Mouse (Mus musculus) forebrain, embryonic 13.5 days (tissue): ENCODE results near the gene Krt19. TPM values are rescaled to one million over a fixed set of nuclear protein-coding genes. Genes with fewer than 3 reads are reported as not detected.

Experiments
- ATAC-seq: fragments of 200-750 bp; cut with Nextera tagmentation; 2 replicates; pipeline ENCODE4 v1.8.0; 2017
- H3K27ac ChIP-seq: fragments of 300-500 bp; sonication (generic); 2 replicates; pipeline ENCODE4 v1.5.1; 2015; ENCODE audit warnings: inconsistent platforms, mild to moderate bottlenecking, moderate library complexity
- H3K27me3 ChIP-seq: fragments of 300-500 bp; sonication (generic); 2 replicates; pipeline ENCODE4 v1.6.1; 2015; ENCODE audit warnings: mild to moderate bottlenecking, inconsistent platforms
- H3K36me3 ChIP-seq: fragments of 300-500 bp; sonication (generic); 2 replicates; pipeline ENCODE4 v1.6.1; 2015; ENCODE audit warnings: mild to moderate bottlenecking, inconsistent platforms; ENCODE audit not compliant: poor library complexity, severe bottlenecking
- H3K4me1 ChIP-seq: fragments of 300-500 bp; sonication (generic); 2 replicates; pipeline ENCODE4 v1.6.1; 2015; ENCODE audit warnings: inconsistent platforms
- H3K4me2 ChIP-seq: fragments of 300-500 bp; sonication (generic); 2 replicates; pipeline ENCODE4 v1.6.1; 2015; ENCODE audit warnings: inconsistent platforms, mild to moderate bottlenecking, moderate library complexity
- H3K4me3 ChIP-seq: fragments of 300-500 bp; sonication (generic); 2 replicates; pipeline ENCODE4 v1.5.1; 2015; ENCODE audit warnings: mild to moderate bottlenecking, inconsistent platforms
- H3K9ac ChIP-seq: fragments of 300-500 bp; sonication (generic); 2 replicates; pipeline ENCODE4 v1.6.1; 2015; ENCODE audit warnings: mild to moderate bottlenecking, inconsistent platforms
- H3K9me3 ChIP-seq: fragments of 300-500 bp; sonication (generic); replicated peaks from 2 replicates; pipeline ENCODE4 v1.6.1; 2016; ENCODE audit warnings: inconsistent platforms
- WGBS: fragments of 180-500 bp; shearing (Covaris S2); methylation state at CpG from one replicate; pipeline ENCODE4 v1.1.7; 2015; 5-methylcytosine and 5-hydroxymethylcytosine counted together
- polyA plus RNA-seq: library from polyadenylated mRNA; unstranded; fragments of >200 nt; fragmentation: Nextera tagmentation; extraction: Ambion mirVana; gene quantifications from 2 replicates; pipeline ENCODE4 v1.2.1, GENCODE M21; 2015

Gene Krt19
- polyA plus RNA-seq, 1 experiment from 2014 or later, result 0.49 TPM

- Histone ChIP-seq H3K36me3 (no peaks in the 10 kb centered on the region), H3K9ac (no peak overlapping the region), H3K27ac (no peak overlapping the region), H3K4me3 (no peak overlapping the region), H3K27me3 (no peaks in the 10 kb centered on the region), H3K9me3 (no peaks in the 10 kb centered on the region), H3K4me1 (no peaks in the 10 kb centered on the region), H3K4me2 (no peak overlapping the region)
- no peak for ATAC-seq
- WGBS, result 85% methylated on average over 3 of the region's 3 CpGs
Observed at GRCm38 (mm10) chr11:100157331-100157730, 8.9 kb upstream of the Krt19 start.

- H3K9me3 ChIP-seq, result no peaks in the 10 kb centered on the region
Observed at GRCm38 (mm10) chr11:100155497-100156255, 7.2 kb upstream of the Krt19 start.

GRCm38 (mm10) chr11:100147566-100148353 is 705 bp downstream of the Krt19 start:
- Histone ChIP-seq H3K4me2 (no peak overlapping the region), H3K27ac (no peak overlapping the region), H3K27me3 (peaks cover 39% of the 10 kb centered on the region), H3K9ac (no peak overlapping the region), H3K9me3 (no peaks in the 10 kb centered on the region), H3K4me1 (0 out of 2 replicates have a peak, but pooled peaks cover 10% of the 10 kb centered on the region), H3K4me3 (no peak overlapping the region), H3K36me3 (no peaks in the 10 kb centered on the region)
- no peak for ATAC-seq
- 77% methylated on average over 5 of the region's 5 CpGs for WGBS

More at GRCm38 (mm10) chr11:100155497-100156255, 7.2 kb upstream of the Krt19 start:
- no peak overlapping the region for H3K27ac ChIP-seq
- no peaks in the 10 kb centered on the region for H3K27me3 ChIP-seq
- H3K4me3 ChIP-seq, result no peak overlapping the region
- H3K4me2 ChIP-seq, result no peak overlapping the region
- no peak for ATAC-seq
- 76% methylated on average over 8 of the region's 8 CpGs for WGBS
- no peaks in the 10 kb centered on the region for H3K36me3 ChIP-seq
- no peak overlapping the region for H3K9ac ChIP-seq
- no peaks in the 10 kb centered on the region for H3K4me1 ChIP-seq

GRCm38 (mm10) chr11:100145858-100146560 is 2.5 kb downstream of the Krt19 start:
- H3K4me3 ChIP-seq, result peak overlapping the region; percentile 20

DNA sequence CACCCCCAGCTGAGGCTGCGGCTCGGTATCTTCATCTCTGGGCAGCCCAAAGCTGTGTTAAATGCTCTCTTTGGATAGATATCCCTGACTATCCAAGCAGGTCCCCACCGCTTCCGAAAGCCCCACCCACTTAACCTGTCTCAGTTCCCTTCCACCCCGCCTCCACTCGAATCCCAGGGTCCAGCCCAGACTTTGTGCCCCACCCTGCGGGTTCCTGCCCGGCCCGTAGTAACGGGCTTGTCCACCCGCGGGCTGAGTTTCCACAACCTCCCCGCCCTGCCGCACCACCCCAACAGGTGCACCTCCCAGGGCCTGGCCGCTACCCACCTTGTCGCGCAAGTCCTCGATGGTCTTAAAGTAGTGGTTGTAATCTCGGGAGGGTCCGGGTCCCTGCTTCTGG is 3.4 kb downstream of the Krt19 start:
- peak overlapping the region; percentile 50 for H3K4me2 ChIP-seq
- H3K27me3 ChIP-seq, result peaks cover 39% of the 10 kb centered on the region
- peak overlapping the region; percentile 20 for H3K4me3 ChIP-seq
- no peaks in the 10 kb centered on the region for H3K9me3 ChIP-seq
- H3K9ac ChIP-seq, result no peak overlapping the region
- no peaks in the 10 kb centered on the region for H3K36me3 ChIP-seq
- H3K4me1 ChIP-seq, result 0 out of 2 replicates have a peak, but pooled peaks cover 10% of the 10 kb centered on the region
- ATAC-seq, result no peak
- WGBS, result 3% methylated on average over 20 of the region's 20 CpGs
- H3K27ac ChIP-seq, result no peak overlapping the region

More at GRCm38 (mm10) chr11:100145858-100146560, 2.5 kb downstream of the Krt19 start:
- peaks cover 39% of the 10 kb centered on the region for H3K27me3 ChIP-seq
- H3K9me3 ChIP-seq, result no peaks in the 10 kb centered on the region
- H3K27ac ChIP-seq, result no peak overlapping the region
- ATAC-seq, result no peak
- H3K4me2 ChIP-seq, result peak overlapping the region; percentile 50
- 5% methylated on average over 13 of the region's 13 CpGs for WGBS
- H3K4me1 ChIP-seq, result 0 out of 2 replicates have a peak, but pooled peaks cover 10% of the 10 kb centered on the region
- H3K9ac ChIP-seq, result peak overlapping the region; percentile 12; the same call in 1 of the 2 replicates
- H3K36me3 ChIP-seq, result no peaks in the 10 kb centered on the region

DNA sequence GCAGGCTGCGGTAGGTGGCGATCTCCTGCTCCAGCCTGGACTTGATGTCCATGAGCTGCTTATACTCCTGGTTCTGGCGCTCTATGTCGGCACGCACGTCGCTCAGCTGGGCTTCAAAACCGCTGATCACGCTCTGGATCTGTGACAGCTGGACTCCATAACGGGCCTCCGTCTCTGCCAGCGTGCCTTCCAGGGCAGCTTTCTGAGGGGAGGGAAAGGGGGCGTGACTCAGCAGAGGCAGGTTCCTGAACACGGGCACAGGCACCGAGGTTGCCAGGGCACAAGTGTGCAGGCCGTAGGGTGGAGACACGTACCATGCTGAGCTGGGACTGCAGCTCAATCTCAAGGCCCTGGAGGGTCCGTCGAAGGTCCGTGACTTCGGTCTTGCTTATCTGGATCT is 7.5 kb downstream of the Krt19 start:
- ATAC-seq, result no peak
- no peak overlapping the region for H3K27ac ChIP-seq
- no peak overlapping the region for H3K4me3 ChIP-seq
- peaks cover 23% of the 10 kb centered on the region for H3K27me3 ChIP-seq
- H3K9ac ChIP-seq, result no peak overlapping the region
- no peak overlapping the region for H3K4me2 ChIP-seq
- whole genome bisulfite sequencing, result 88% methylated on average over 21 of the region's 21 CpGs
- peaks cover 32% of the 10 kb centered on the region for H3K4me1 ChIP-seq
- no peaks in the 10 kb centered on the region for H3K9me3 ChIP-seq
- no peaks in the 10 kb centered on the region for H3K36me3 ChIP-seq

DNA sequence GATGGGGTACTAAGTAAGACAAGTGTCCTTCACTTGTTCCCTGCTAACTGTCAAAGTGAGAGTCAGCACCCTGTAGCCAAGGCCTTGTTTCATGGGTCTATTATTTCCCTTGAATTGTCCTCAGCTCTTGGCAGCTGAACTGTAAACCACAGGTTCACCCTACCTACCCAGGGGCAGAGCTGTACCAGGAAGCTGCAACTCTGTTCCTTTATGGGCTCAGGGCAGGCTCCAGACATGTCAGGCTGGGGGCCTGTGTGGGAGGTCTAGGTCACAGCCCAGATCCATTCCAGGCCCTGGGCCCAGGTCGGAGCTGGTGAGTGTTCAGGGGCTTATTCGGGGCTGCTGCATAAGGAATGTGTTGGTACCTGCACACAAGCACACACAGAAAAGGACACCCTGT is 9.1 kb downstream of the Krt19 start:
- no peak overlapping the region for H3K4me2 ChIP-seq
- no peak for ATAC-seq
- H3K27ac ChIP-seq, result no peak overlapping the region
- peaks cover 22% of the 10 kb centered on the region for H3K4me1 ChIP-seq
- no peak overlapping the region for H3K4me3 ChIP-seq
- no peak overlapping the region for H3K9ac ChIP-seq
- 70% methylated on average over 2 of the region's 2 CpGs for WGBS
- H3K27me3 ChIP-seq, result peaks cover 7% of the 10 kb centered on the region
- H3K9me3 ChIP-seq, result no peaks in the 10 kb centered on the region
- H3K36me3 ChIP-seq, result no peaks in the 10 kb centered on the region

- WGBS, result 48% methylated on average over 7 of the region's 7 CpGs
- Histone ChIP-seq H3K4me2 (no peak overlapping the region), H3K4me3 (no peak overlapping the region), H3K9ac (no peak overlapping the region), H3K27ac (no peak overlapping the region), H3K9me3 (no peaks in the 10 kb centered on the region), H3K4me1 (peaks cover 22% of the 10 kb centered on the region), H3K36me3 (no peaks in the 10 kb centered on the region), H3K27me3 (peaks cover 2% of the 10 kb centered on the region)
- ATAC-seq, result no peak
Observed at GRCm38 (mm10) chr11:100138809-100139208, 9.7 kb downstream of the Krt19 start.

DNA sequence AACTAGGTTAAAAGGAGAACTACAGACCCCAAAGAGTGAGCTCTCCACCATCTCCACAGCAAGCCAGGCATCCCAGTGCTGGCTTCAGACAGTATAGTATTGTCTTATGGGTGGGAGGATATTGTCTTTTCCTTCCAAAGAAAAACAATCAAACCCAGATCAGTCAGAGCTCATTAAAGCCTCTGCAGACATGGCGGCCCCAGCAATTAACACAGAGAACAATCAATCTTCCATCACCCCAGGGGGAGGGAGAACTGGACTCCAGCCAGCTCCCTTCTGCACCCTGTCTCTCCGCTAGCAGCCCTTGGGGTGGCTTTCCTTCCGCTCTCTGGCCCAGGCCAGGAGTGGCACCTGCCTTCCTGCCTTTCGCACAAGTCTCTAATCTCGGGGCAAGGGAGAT is 10.8 kb downstream of the Krt19 start:
- Histone ChIP-seq H3K9me3 (no peaks in the 10 kb centered on the region), H3K4me1 (peaks cover 22% of the 10 kb centered on the region), H3K27ac (no peak overlapping the region), H3K36me3 (no peaks in the 10 kb centered on the region), H3K4me3 (no peak overlapping the region), H3K9ac (no peak overlapping the region), H3K27me3 (no peaks in the 10 kb centered on the region), H3K4me2 (no peak overlapping the region)
- no peak; the same call in 1 of the 2 replicates for ATAC-seq
- WGBS, result 27% methylated on average over 5 of the region's 5 CpGs

GRCm38 (mm10) chr11:100136559-100136958 is 11.9 kb downstream of the Krt19 start:
- no peak for ATAC-seq
- H3K27me3 ChIP-seq, result no peaks in the 10 kb centered on the region
- H3K4me1 ChIP-seq, result peaks cover 22% of the 10 kb centered on the region
- H3K27ac ChIP-seq, result no peak overlapping the region
- H3K9me3 ChIP-seq, result no peaks in the 10 kb centered on the region
- no peaks in the 10 kb centered on the region for H3K36me3 ChIP-seq
- WGBS, result 48% methylated on average over 5 of the region's 5 CpGs
- no peak overlapping the region for H3K9ac ChIP-seq
- H3K4me3 ChIP-seq, result no peak overlapping the region
- H3K4me2 ChIP-seq, result no peak overlapping the region

DNA sequence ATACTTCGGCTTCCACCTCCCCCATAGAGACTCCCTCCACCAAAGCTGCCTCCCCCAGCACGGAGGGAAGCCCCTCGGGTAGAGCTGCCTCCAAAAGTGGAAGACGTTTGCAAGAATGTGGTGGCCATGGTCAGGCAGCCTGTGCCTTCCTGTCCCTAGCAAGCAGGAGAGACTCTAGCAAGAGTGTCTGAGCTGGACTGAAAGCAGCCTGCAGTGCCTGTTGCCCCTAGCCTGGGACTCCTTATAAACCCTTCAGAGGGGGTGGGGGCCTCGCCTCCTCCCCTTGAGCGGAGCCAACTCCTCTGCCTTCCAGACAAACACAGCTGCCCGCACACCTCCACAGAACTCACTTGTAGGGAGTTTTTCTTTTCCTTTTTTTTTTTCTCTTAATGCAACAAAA is 12.7 kb downstream of the Krt19 start, which contains the start of gene Krt15:
Gene Krt15 (minus strand): TSS at position 198 of the 400 bp plus-strand sequence.
- H3K36me3 ChIP-seq, result no peaks in the 10 kb centered on the region
- H3K4me1 ChIP-seq, result peaks cover 22% of the 10 kb centered on the region
- H3K4me2 ChIP-seq, result no peak within 1 kb of the TSS
- WGBS, result 76% methylated on average over 7 of the region's 7 CpGs
- no peaks in the 10 kb centered on the region for H3K9me3 ChIP-seq
- H3K27me3 ChIP-seq, result no peaks in the 10 kb centered on the region
- no peak for ATAC-seq
- H3K27ac ChIP-seq, result no peak within 1 kb of the TSS
- H3K9ac ChIP-seq, result no peak within 1 kb of the TSS
- H3K4me3 ChIP-seq, result no peak within 1 kb of the TSS

DNA sequence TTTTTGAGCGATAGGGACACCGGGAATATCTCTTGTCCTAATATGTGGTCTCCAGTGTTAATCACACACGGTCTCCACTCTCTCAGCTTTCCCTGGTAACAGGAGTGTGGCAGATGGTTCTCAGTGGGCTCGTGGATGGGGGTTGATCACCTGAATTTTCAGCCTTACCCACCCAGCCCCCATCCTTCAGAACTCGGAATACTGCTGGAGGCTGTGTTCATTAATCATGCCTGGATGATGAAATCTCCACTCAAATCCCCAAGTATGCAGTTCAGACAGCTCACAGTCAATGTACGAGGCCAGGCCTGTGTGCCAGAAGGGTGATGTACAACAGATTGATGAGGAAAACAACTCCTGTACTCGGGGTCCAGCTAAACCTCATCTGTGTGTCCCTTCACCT is 23.6 kb downstream of the Krt19 start:
- 90% methylated on average over 7 of the region's 7 CpGs for WGBS

More for the DNA sequence above, 23.6 kb downstream of the Krt19 start:
- H3K4me3 ChIP-seq, result no peak overlapping the region
- H3K27me3 ChIP-seq, result no peaks in the 10 kb centered on the region
- H3K9ac ChIP-seq, result no peak overlapping the region
- H3K27ac ChIP-seq, result no peak overlapping the region
- H3K9me3 ChIP-seq, result no peaks in the 10 kb centered on the region
- H3K4me2 ChIP-seq, result no peak overlapping the region
- H3K36me3 ChIP-seq, result no peaks in the 10 kb centered on the region
- no peaks in the 10 kb centered on the region for H3K4me1 ChIP-seq
- ATAC-seq, result no peak
